Mouse (Mus musculus) intestine, embryonic 16.5 days (tissue): ENCODE measurements around the gene Scamp2. TPM values are rescaled to one million over a fixed set of nuclear protein-coding genes. Genes with fewer than 3 reads are reported as not detected.

Source experiments
- ATAC-seq: fragments of 200-750 bp; cut with Nextera tagmentation; 2 replicates; pipeline ENCODE4 v1.8.0; 2017; ENCODE audit warnings: moderate TSS enrichment, moderate library complexity
- H3K27ac ChIP-seq: fragments of 300-500 bp; sonication (generic); 2 replicates; pipeline ENCODE4 v1.5.1; 2014; ENCODE audit warnings: mild to moderate bottlenecking, low read length
- H3K27me3 ChIP-seq: fragments of 300-500 bp; sonication (generic); replicated peaks from 2 replicates; pipeline ENCODE4 v1.6.1; 2014; ENCODE audit warnings: low read length, control low read depth, mixed read lengths; ENCODE audit not compliant: control insufficient read depth, insufficient read depth
- H3K36me3 ChIP-seq: fragments of 300-500 bp; sonication (generic); 2 replicates; pipeline ENCODE4 v1.6.1; 2014; ENCODE audit warnings: low read length, control low read depth; ENCODE audit not compliant: control insufficient read depth, insufficient read depth
- H3K4me1 ChIP-seq: fragments of 300-500 bp; sonication (generic); 2 replicates; pipeline ENCODE4 v1.6.1; 2014; ENCODE audit warnings: low read length, control low read depth, mixed read lengths; ENCODE audit not compliant: control insufficient read depth, insufficient read depth
- H3K4me2 ChIP-seq: fragments of 300-500 bp; sonication (generic); 2 replicates; pipeline ENCODE4 v1.6.1; 2014; ENCODE audit warnings: low read depth, low read length, control low read depth
- H3K4me3 ChIP-seq: fragments of 300-500 bp; sonication (generic); 2 replicates; pipeline ENCODE4 v1.5.1; 2014; ENCODE audit warnings: mild to moderate bottlenecking, low read length
- H3K9ac ChIP-seq: fragments of 300-500 bp; sonication (generic); 2 replicates; pipeline ENCODE4 v1.6.1; 2014; ENCODE audit warnings: low read depth, low read length
- H3K9me3 ChIP-seq: fragments of 300-500 bp; sonication (generic); 2 replicates; pipeline ENCODE4 v1.6.1; 2016; ENCODE audit warnings: low read length, control low read depth; ENCODE audit not compliant: control insufficient read depth
- WGBS: fragments of 180-500 bp; shearing (Covaris S2); extraction: QIAGEN DNeasy Blood & Tissue Kit; methylation state at CpG from one replicate; pipeline ENCODE4 v1.1.7; 2014; 5-methylcytosine and 5-hydroxymethylcytosine counted together
- polyA plus RNA-seq: library from polyadenylated mRNA; unstranded; fragments of >200 nt; fragmentation: Nextera tagmentation; extraction: Ambion mirVana; gene quantifications from 2 replicates; pipeline ENCODE4 v1.2.1, GENCODE M21; 2015

The Scamp2 gene
- polyA plus RNA-seq, 1 experiment from 2014 or later, result 97.2 TPM

- ATAC-seq, result no peak
- Histone ChIP-seq H3K9ac (no peak overlapping the region), H3K27me3 (peaks cover 3% of the 10 kb centered on the region; the same call in 1 of the 2 replicates), H3K4me1 (no peaks in the 10 kb centered on the region), H3K4me2 (no peak overlapping the region), H3K4me3 (no peak overlapping the region), H3K36me3 (no peaks in the 10 kb centered on the region), H3K27ac (no peak overlapping the region), H3K9me3 (no peaks in the 10 kb centered on the region)
- WGBS, result 80% methylated on average over 7 of the region's 7 CpGs
These were observed 51.8 kb downstream of the Scamp2 start for GRCm38 (mm10) chr9:57612587-57612986.

- no peak for ATAC-seq
- H3K4me3 ChIP-seq, result no peak overlapping the region
- no peaks in the 10 kb centered on the region for H3K27me3 ChIP-seq
- H3K4me2 ChIP-seq, result no peak overlapping the region
- no peaks in the 10 kb centered on the region for H3K4me1 ChIP-seq
- no peak overlapping the region for H3K9ac ChIP-seq
- H3K36me3 ChIP-seq, result no peaks in the 10 kb centered on the region
- no peaks in the 10 kb centered on the region for H3K9me3 ChIP-seq
- no peak overlapping the region for H3K27ac ChIP-seq
- 79% methylated on average over 7 of the region's 7 CpGs for WGBS
These were observed 53.2 kb downstream of the Scamp2 start for GRCm38 (mm10) chr9:57613975-57614374.

GRCm38 (mm10) chr9:57614786-57615185, 54.0 kb downstream of the Scamp2 start:
- H3K27me3 ChIP-seq, result no peaks in the 10 kb centered on the region
- H3K36me3 ChIP-seq, result no peaks in the 10 kb centered on the region
- no peaks in the 10 kb centered on the region for H3K4me1 ChIP-seq
- WGBS, result 69% methylated on average over 4 of the region's 4 CpGs
- no peak overlapping the region for H3K4me3 ChIP-seq
- H3K9me3 ChIP-seq, result no peaks in the 10 kb centered on the region
- H3K27ac ChIP-seq, result no peak overlapping the region
- H3K9ac ChIP-seq, result no peak overlapping the region
- no peak overlapping the region for H3K4me2 ChIP-seq
- ATAC-seq, result no peak

- H3K4me1 ChIP-seq, result no peaks in the 10 kb centered on the region
- no peak overlapping the region for H3K27ac ChIP-seq
- H3K4me2 ChIP-seq, result no peak overlapping the region
- ATAC-seq, result no peak
- H3K9ac ChIP-seq, result no peak overlapping the region
- no peaks in the 10 kb centered on the region for H3K36me3 ChIP-seq
- 65% methylated on average over 8 of the region's 8 CpGs for WGBS
- no peaks in the 10 kb centered on the region for H3K27me3 ChIP-seq
- H3K4me3 ChIP-seq, result no peak overlapping the region
- H3K9me3 ChIP-seq, result no peaks in the 10 kb centered on the region
These were observed 56.9 kb downstream of the Scamp2 start for GRCm38 (mm10) chr9:57617556-57618169.

GRCm38 (mm10) chr9:57618854-57619253, 58.1 kb downstream of the Scamp2 start:
- Histone ChIP-seq H3K4me3 (no peak overlapping the region), H3K4me1 (no peaks in the 10 kb centered on the region), H3K9me3 (no peaks in the 10 kb centered on the region), H3K4me2 (no peak overlapping the region), H3K27ac (no peak overlapping the region), H3K36me3 (no peaks in the 10 kb centered on the region), H3K27me3 (no peaks in the 10 kb centered on the region), H3K9ac (no peak overlapping the region)
- no peak; the same call in 1 of the 2 replicates for ATAC-seq
- 55% methylated on average over 8 of the region's 8 CpGs for WGBS

GRCm38 (mm10) chr9:57620674-57621073, 59.9 kb downstream of the Scamp2 start, which contains the start of gene Lman1l:
TSS of gene Lman1l (minus strand) at chr9:57620774.
- Histone ChIP-seq H3K4me2 (no peak within 1 kb of the TSS), H3K36me3 (no peaks in the 10 kb centered on the region), H3K27ac (no peak within 1 kb of the TSS), H3K27me3 (no peaks in the 10 kb centered on the region), H3K9ac (no peak within 1 kb of the TSS), H3K4me1 (no peaks in the 10 kb centered on the region), H3K4me3 (no peak within 1 kb of the TSS), H3K9me3 (no peaks in the 10 kb centered on the region)
- 81% methylated on average over 5 of the region's 5 CpGs for WGBS
- no peak for ATAC-seq

- no peak overlapping the region for H3K27ac ChIP-seq
- H3K4me1 ChIP-seq, result no peaks in the 10 kb centered on the region
- no peak overlapping the region for H3K4me2 ChIP-seq
- H3K4me3 ChIP-seq, result no peak overlapping the region
- WGBS, result 76% methylated on average over 7 of the region's 7 CpGs
- H3K9me3 ChIP-seq, result no peaks in the 10 kb centered on the region
- no peaks in the 10 kb centered on the region for H3K27me3 ChIP-seq
- peaks cover 17% of the 10 kb centered on the region for H3K36me3 ChIP-seq
- no peak for ATAC-seq
- H3K9ac ChIP-seq, result no peak overlapping the region
These were observed 63.6 kb downstream of the Scamp2 start for GRCm38 (mm10) chr9:57624295-57624694.

GRCm38 (mm10) chr9:57625674-57626500, 65.1 kb downstream of the Scamp2 start:
- Histone ChIP-seq H3K36me3 (peaks cover 23% of the 10 kb centered on the region), H3K4me2 (no peak overlapping the region), H3K4me1 (peaks cover 3% of the 10 kb centered on the region; the same call in 1 of the 2 replicates), H3K4me3 (no peak overlapping the region), H3K9me3 (no peaks in the 10 kb centered on the region), H3K27ac (no peak overlapping the region), H3K27me3 (no peaks in the 10 kb centered on the region), H3K9ac (no peak overlapping the region)
- no peak for ATAC-seq
- 85% methylated on average over 15 of the region's 15 CpGs for WGBS

- Histone ChIP-seq H3K4me3 (no peak overlapping the region), H3K4me1 (peaks cover 14% of the 10 kb centered on the region; the same call in 1 of the 2 replicates), H3K27ac (no peak overlapping the region), H3K9me3 (no peaks in the 10 kb centered on the region), H3K27me3 (no peaks in the 10 kb centered on the region), H3K9ac (no peak overlapping the region), H3K36me3 (peaks cover 23% of the 10 kb centered on the region), H3K4me2 (no peak overlapping the region)
- 92% methylated on average over 17 of the region's 17 CpGs for WGBS
- ATAC-seq, result no peak
These were observed 66.4 kb downstream of the Scamp2 start for GRCm38 (mm10) chr9:57627191-57627590.
